Mouse (Mus musculus): Measurements from ENCODE around the gene Zp1. TPM values are rescaled to one million over a fixed set of nuclear protein-coding genes. Genes with fewer than 3 reads are reported as not detected.

Zp1 gene
- polyA plus RNA-seq, 1 experiment from 2014 or later, result 0.33 TPM

DNA sequence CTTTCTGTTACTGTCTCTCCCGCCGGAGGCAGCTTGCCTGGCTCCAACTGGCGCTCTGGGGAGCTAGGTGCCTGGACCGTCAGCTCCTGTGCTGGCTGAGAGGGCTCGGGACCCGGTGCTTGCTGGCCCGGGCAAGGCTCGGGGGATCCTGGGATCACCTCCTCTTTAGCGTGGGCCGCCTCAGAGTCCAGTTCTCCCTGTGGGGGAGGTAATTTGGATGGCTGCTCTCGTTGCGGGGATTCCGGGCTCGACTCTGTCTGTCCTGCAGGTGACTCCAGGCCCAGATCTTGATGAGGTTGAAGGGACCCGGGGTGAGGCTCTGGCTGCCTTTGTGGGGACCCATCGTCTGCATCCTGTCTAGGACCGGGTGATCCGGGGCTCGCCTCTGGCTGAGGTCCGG lies 28.0 kb upstream of the Zp1 start:
- Histone ChIP-seq H3K4me2 (ENCODE audit: low read length) (peak overlapping the region; percentile 100), H3K27me3 (ENCODE audit: control insufficient read depth, insufficient read depth, low read length) (no peaks in the 10 kb centered on the region), H3K4me1 (ENCODE audit: control insufficient read depth, insufficient read depth, low read length) (peaks cover 27% of the 10 kb centered on the region), H3K36me3 (ENCODE audit: control insufficient read depth, insufficient read depth, low read length) (peaks cover 24% of the 10 kb centered on the region), H3K9ac (replicated peaks; ENCODE audit: low read length) (peak overlapping the region; percentile 67), H3K27ac (replicated peaks; ENCODE audit: low read depth, low read length) (no peak overlapping the region), H3K9me3 (ENCODE audit: control insufficient read depth, low read length) (no peaks in the 10 kb centered on the region), H3K4me3 (replicated peaks; ENCODE audit: low read depth, low read length) (peak overlapping the region; percentile 58)
- WGBS, result under 1% methylated on average over 20 of the region's 20 CpGs
- 0 out of 2 replicates have a peak, but pooled peaks have one; percentile 1 for ATAC-seq (ENCODE audit: low FRiP score, low TSS enrichment)
- DNase-seq, result no peak

DNA sequence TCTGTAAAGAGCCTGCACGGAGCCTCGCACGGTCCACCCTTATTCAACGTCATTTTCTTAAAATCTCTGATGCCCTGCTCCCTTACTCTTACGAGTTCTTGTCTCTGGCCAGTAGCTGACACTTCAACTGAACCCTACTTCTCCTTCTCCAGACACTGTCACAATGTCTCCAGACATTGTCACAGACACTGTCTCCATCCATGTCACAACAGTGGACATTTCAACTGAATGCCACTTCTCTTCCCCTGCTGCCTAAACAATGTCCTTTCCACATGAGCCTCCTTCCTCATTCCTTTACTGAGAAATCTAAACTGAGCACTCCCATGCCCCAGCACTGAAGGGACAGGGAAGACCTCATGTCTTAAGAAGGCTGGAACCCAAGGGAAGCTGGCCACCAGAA lies 26.8 kb upstream of the Zp1 start:
- Histone ChIP-seq H3K27ac (replicated peaks; ENCODE audit: low read depth, low read length) (no peak overlapping the region), H3K36me3 (ENCODE audit: control insufficient read depth, insufficient read depth, low read length) (peaks cover 35% of the 10 kb centered on the region), H3K4me2 (ENCODE audit: low read length) (peak overlapping the region; percentile 100), H3K9me3 (ENCODE audit: control insufficient read depth, low read length) (no peaks in the 10 kb centered on the region), H3K4me1 (ENCODE audit: control insufficient read depth, insufficient read depth, low read length) (peaks cover 27% of the 10 kb centered on the region), H3K4me3 (replicated peaks; ENCODE audit: low read depth, low read length) (peak overlapping the region; percentile 58; the same call in 1 of the 2 replicates), H3K27me3 (ENCODE audit: control insufficient read depth, insufficient read depth, low read length) (no peaks in the 10 kb centered on the region), H3K9ac (replicated peaks; ENCODE audit: low read length) (peak overlapping the region; percentile 67; the same call in 1 of the 2 replicates)
- ATAC-seq (ENCODE audit: low FRiP score, low TSS enrichment) (no peak), DNase-seq (no peak)
- WGBS, result 90% methylated on average over 5 of the region's 5 CpGs

DNA sequence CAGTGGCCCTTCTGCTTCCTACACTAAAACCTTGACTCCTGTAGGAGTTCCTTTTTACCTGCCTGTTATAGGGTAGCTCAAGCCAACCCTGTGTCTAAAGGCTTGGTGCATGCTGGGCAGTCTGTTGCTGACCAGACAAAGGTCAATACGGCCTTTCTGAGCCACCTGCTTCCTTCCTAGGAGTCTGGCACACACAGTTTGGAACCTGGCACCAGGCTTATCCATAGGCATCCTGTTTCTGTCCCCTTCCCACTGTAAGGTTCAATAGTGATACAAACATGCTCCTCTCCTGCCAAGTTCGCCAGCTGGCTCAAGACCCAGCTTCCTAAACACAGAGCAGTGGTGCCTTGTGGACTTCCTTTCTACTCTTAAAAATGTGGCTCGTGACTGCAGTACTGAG lies 26.1 kb upstream of the Zp1 start:
- no peak overlapping the region for H3K27ac ChIP-seq (replicated peaks; ENCODE audit: low read depth, low read length)
- H3K9ac ChIP-seq (replicated peaks; ENCODE audit: low read length), result no peak overlapping the region
- H3K9me3 ChIP-seq (ENCODE audit: control insufficient read depth, low read length), result no peaks in the 10 kb centered on the region
- ATAC-seq (ENCODE audit: low FRiP score, low TSS enrichment) (no peak), DNase-seq (no peak)
- no peak overlapping the region for H3K4me2 ChIP-seq (ENCODE audit: low read length)
- H3K4me3 ChIP-seq (replicated peaks; ENCODE audit: low read depth, low read length), result no peak overlapping the region
- peaks cover 22% of the 10 kb centered on the region for H3K4me1 ChIP-seq (ENCODE audit: control insufficient read depth, insufficient read depth, low read length)
- no peaks in the 10 kb centered on the region for H3K27me3 ChIP-seq (ENCODE audit: control insufficient read depth, insufficient read depth, low read length)
- peaks cover 42% of the 10 kb centered on the region for H3K36me3 ChIP-seq (ENCODE audit: control insufficient read depth, insufficient read depth, low read length)
- WGBS, result 92% methylated on average over 3 of the region's 3 CpGs

DNA sequence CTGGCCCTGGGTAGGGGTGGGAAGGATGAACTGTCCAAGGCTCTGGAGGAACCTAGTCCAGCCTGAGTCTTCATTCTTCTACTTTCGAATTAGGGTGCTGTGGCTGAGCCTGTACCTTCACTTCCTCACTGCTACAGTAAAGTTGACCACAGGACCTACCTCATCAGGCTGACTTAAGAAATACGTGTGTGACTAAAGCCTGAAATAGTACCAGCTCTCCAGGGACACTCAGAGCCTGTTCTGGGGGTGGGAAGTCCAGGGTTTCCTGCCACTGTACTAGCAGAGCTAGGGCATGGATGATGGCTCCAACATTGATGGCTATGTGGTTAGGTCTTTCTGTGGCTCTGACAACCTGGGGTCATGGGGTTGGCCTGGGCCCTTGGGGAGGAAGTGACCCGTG lies 23.5 kb upstream of the Zp1 start:
- no peaks in the 10 kb centered on the region for H3K9me3 ChIP-seq (ENCODE audit: control insufficient read depth, low read length)
- ATAC-seq (ENCODE audit: low FRiP score, low TSS enrichment) (no peak), DNase-seq (no peak)
- H3K4me3 ChIP-seq (replicated peaks; ENCODE audit: low read depth, low read length), result no peak overlapping the region
- H3K36me3 ChIP-seq (ENCODE audit: control insufficient read depth, insufficient read depth, low read length), result peaks cover 42% of the 10 kb centered on the region
- no peak overlapping the region for H3K4me2 ChIP-seq (ENCODE audit: low read length)
- peaks cover 28% of the 10 kb centered on the region for H3K4me1 ChIP-seq (ENCODE audit: control insufficient read depth, insufficient read depth, low read length)
- no peaks in the 10 kb centered on the region for H3K27me3 ChIP-seq (ENCODE audit: control insufficient read depth, insufficient read depth, low read length)
- H3K27ac ChIP-seq (replicated peaks; ENCODE audit: low read depth, low read length), result no peak overlapping the region
- H3K9ac ChIP-seq (replicated peaks; ENCODE audit: low read length), result no peak overlapping the region
- WGBS, result 91% methylated on average over 3 of the region's 3 CpGs

GRCm38 (mm10) chr19:10940801-10941457 lies 20.5 kb upstream of the Zp1 start:
- Histone ChIP-seq H3K27ac (replicated peaks; ENCODE audit: low read depth, low read length) (peak overlapping the region; percentile 81), H3K4me1 (ENCODE audit: control insufficient read depth, insufficient read depth, low read length) (peaks cover 10% of the 10 kb centered on the region), H3K9me3 (ENCODE audit: control insufficient read depth, low read length) (no peaks in the 10 kb centered on the region), H3K27me3 (ENCODE audit: control insufficient read depth, insufficient read depth, low read length) (no peaks in the 10 kb centered on the region), H3K36me3 (ENCODE audit: control insufficient read depth, insufficient read depth, low read length) (peaks cover 37% of the 10 kb centered on the region), H3K4me3 (replicated peaks; ENCODE audit: low read depth, low read length) (peak overlapping the region; percentile 33), H3K9ac (replicated peaks; ENCODE audit: low read length) (peak overlapping the region; percentile 63), H3K4me2 (ENCODE audit: low read length) (peak overlapping the region; percentile 73)
- under 1% methylated on average over 40 of the region's 40 CpGs for WGBS
- ATAC-seq (ENCODE audit: low FRiP score, low TSS enrichment), result peak; percentile 85
- DNase-seq, result peak; percentile 78

DNA sequence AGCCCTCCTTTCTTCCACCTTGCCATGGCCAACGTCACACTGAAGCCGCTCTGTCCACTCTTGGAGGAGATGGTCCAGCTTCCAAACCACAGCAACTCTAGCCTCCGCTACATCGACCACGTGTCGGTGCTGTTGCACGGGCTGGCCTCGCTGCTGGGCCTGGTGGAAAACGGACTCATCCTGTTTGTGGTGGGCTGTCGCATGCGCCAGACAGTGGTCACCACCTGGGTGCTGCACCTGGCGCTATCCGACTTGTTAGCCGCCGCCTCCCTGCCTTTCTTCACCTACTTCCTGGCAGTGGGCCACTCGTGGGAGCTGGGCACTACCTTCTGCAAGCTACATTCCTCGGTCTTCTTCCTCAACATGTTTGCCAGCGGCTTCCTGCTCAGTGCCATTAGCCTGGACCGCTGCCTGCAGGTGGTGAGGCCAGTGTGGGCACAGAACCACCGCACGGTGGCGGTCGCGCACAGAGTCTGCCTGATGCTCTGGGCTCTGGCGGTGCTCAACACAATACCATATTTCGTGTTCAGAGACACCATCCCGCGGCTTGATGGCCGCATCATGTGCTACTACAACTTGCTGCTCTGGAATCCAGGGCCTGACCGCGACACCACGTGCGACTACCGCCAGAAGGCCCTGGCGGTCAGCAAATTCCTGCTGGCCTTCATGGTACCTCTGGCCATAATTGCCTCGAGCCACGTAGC lies 19.8 kb upstream of the Zp1 start:
- WGBS, result 19% methylated on average over 37 of the region's 37 CpGs
- peak; percentile 92 for DNase-seq
- no peaks in the 10 kb centered on the region for H3K27me3 ChIP-seq (ENCODE audit: control insufficient read depth, insufficient read depth, low read length)
- peak; percentile 92 for ATAC-seq (ENCODE audit: low FRiP score, low TSS enrichment)
- peak overlapping the region; percentile 63 for H3K9ac ChIP-seq (replicated peaks; ENCODE audit: low read length)
- peak overlapping the region; percentile 81 for H3K27ac ChIP-seq (replicated peaks; ENCODE audit: low read depth, low read length)
- peaks cover 10% of the 10 kb centered on the region for H3K4me1 ChIP-seq (ENCODE audit: control insufficient read depth, insufficient read depth, low read length)
- H3K36me3 ChIP-seq (ENCODE audit: control insufficient read depth, insufficient read depth, low read length), result peaks cover 36% of the 10 kb centered on the region
- peak overlapping the region; percentile 73 for H3K4me2 ChIP-seq (ENCODE audit: low read length)
- peak overlapping the region; percentile 33 for H3K4me3 ChIP-seq (replicated peaks; ENCODE audit: low read depth, low read length)
- no peaks in the 10 kb centered on the region for H3K9me3 ChIP-seq (ENCODE audit: control insufficient read depth, low read length)

DNA sequence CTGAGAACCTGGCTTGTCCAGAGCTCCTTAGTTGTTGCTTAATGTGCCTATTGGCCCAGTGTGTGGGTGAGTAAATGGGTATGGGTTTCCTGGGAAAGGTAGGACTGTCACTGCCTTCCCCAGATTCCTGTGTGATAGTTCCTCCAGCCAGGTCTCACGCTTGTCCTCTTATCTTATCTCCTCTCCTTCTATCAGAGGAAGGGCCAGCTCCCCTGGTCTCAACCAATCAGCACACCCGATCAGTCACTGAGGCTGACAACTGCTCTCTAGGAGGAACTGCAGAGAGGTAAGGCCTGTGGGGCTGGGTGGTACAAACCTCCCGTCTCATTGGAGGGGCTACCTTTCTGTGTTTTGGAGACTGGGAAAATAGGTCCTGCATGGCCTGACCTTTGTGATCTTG lies 18.3 kb upstream of the Zp1 start:
- H3K4me3 ChIP-seq (replicated peaks; ENCODE audit: low read depth, low read length), result no peak overlapping the region
- no peaks in the 10 kb centered on the region for H3K27me3 ChIP-seq (ENCODE audit: control insufficient read depth, insufficient read depth, low read length)
- no peak overlapping the region for H3K27ac ChIP-seq (replicated peaks; ENCODE audit: low read depth, low read length)
- H3K4me2 ChIP-seq (ENCODE audit: low read length), result no peak overlapping the region
- peaks cover 21% of the 10 kb centered on the region for H3K36me3 ChIP-seq (ENCODE audit: control insufficient read depth, insufficient read depth, low read length)
- DNase-seq (no peak), ATAC-seq (ENCODE audit: low FRiP score, low TSS enrichment) (no peak)
- peaks cover 10% of the 10 kb centered on the region for H3K4me1 ChIP-seq (ENCODE audit: control insufficient read depth, insufficient read depth, low read length)
- WGBS, result 71% methylated on average over 3 of the region's 3 CpGs
- H3K9me3 ChIP-seq (ENCODE audit: control insufficient read depth, low read length), result no peaks in the 10 kb centered on the region
- no peak overlapping the region for H3K9ac ChIP-seq (replicated peaks; ENCODE audit: low read length)

GRCm38 (mm10) chr19:10937110-10937563 lies 16.7 kb upstream of the Zp1 start, which contains the start of gene Ptgdr2:
TSS of gene Ptgdr2 (plus strand) at chr19:10937160.
- no peak within 1 kb of the TSS for H3K27ac ChIP-seq (replicated peaks; ENCODE audit: low read depth, low read length)
- H3K4me1 ChIP-seq (ENCODE audit: control insufficient read depth, insufficient read depth, low read length), result peaks cover 10% of the 10 kb centered on the region
- no peak for DNase-seq
- no peak within 1 kb of the TSS for H3K4me2 ChIP-seq (ENCODE audit: low read length)
- H3K4me3 ChIP-seq (replicated peaks; ENCODE audit: low read depth, low read length), result no peak within 1 kb of the TSS
- no peaks in the 10 kb centered on the region for H3K27me3 ChIP-seq (ENCODE audit: control insufficient read depth, insufficient read depth, low read length)
- H3K36me3 ChIP-seq (ENCODE audit: control insufficient read depth, insufficient read depth, low read length), result peaks cover 5% of the 10 kb centered on the region; the same call in 1 of the 2 replicates
- WGBS, result 45% methylated on average over 5 of the region's 5 CpGs
- ATAC-seq (ENCODE audit: low FRiP score, low TSS enrichment), result no peak
- no peaks in the 10 kb centered on the region for H3K9me3 ChIP-seq (ENCODE audit: control insufficient read depth, low read length)
- no peak within 1 kb of the TSS for H3K9ac ChIP-seq (replicated peaks; ENCODE audit: low read length)

Data from midbrain, embryonic 14.5 days (tissue).